Mouse (Mus musculus) liver, embryonic 14.5 days (tissue): Measurements from ENCODE around the gene Pbxip1.

ENCODE experiments used
- CTCF ChIP-seq: IDR thresholded peaks from 2 replicates; pipeline ENCODE4 v1.5.1; 2016; ENCODE audit warnings: antibody characterized with exemption, low read depth, control low read depth
- EP300 ChIP-seq: IDR thresholded peaks from 2 replicates; pipeline ENCODE4 v1.6.1; 2016; ENCODE audit warnings: antibody characterized with exemption, low read depth

DNA sequence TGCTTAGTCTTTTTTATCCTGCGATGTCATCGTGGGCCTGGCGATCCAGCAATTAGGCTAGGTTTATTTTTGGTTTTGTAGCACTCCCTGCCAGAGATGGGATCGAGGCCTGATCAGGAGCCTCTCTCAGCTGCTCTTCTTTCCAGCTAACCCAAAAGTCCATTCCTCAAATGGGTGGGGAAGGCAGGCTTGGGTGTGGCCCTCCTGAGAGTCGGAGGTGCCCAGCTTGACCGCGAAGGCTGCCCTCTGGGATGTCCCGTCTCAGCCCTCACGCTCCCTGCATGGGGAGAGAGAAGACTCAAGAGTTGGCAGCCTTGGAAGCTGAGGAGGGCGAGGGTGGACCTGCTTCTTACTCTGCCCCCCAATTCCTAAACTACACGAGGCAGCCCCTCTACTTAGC lies 2.0 kb upstream of the Pbxip1 start:
- TF ChIP-seq CTCF (no peak), EP300 (no peak)
